Mouse (Mus musculus) retina, postnatal 7 days (tissue): ENCODE data around the gene Gm28035.

ENCODE experiments used
- DNase-seq: peaks from one replicate; pipeline ENCODE4 v3.0.0-alpha.2; 2012; ENCODE audit warnings: low read depth, low spot score

Gm28035 gene

DNA sequence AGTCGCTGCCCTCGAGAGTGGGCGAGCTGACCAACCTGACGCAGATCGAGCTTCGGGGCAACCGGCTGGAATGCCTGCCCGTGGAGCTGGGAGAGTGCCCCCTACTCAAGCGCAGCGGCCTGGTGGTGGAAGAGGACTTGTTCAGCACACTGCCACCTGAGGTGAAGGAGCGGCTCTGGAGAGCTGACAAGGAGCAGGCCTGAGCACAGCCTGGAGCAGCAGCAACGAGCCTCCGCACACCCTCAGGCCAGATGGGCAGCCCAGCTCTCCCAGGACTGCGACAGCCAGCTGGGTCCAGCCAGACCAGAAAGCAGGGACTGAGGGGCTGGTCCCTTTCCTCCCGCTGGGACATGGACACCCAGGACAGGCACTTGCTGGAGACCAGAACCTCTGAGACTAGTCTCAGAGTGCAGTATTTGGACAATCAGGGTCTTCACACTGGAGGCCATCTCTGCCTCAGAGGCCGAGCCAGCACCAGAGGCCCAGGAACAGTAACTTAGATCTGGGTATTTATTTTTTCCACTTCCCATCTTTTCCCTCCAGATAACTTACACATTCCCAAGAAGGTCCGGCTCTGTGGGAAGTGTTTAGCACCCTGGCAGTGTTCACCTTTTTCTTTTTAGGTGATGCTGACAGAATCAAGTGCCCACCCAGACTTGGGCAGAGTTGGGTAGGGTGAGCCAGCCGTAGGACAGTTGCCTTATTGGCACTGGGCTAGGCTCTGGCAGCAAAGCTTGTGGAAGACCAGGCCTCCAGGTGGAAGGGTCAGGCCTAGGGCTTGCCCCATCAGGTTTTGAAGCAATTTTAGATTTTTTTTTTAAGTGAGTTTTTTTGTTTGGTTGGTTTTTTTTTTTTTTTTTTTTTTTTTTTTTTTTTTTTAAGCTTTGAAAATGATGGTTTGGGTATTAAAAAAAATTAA lies 21.8 kb downstream of the Gm28035 start:
- no peak for DNase-seq

- no peak for DNase-seq
These were observed 22.6 kb downstream of the Gm28035 start for GRCm38 (mm10) chr2:30262840-30263441.

GRCm38 (mm10) chr2:30263811-30264210 lies 23.4 kb downstream of the Gm28035 start:
- DNase-seq = no peak

DNA sequence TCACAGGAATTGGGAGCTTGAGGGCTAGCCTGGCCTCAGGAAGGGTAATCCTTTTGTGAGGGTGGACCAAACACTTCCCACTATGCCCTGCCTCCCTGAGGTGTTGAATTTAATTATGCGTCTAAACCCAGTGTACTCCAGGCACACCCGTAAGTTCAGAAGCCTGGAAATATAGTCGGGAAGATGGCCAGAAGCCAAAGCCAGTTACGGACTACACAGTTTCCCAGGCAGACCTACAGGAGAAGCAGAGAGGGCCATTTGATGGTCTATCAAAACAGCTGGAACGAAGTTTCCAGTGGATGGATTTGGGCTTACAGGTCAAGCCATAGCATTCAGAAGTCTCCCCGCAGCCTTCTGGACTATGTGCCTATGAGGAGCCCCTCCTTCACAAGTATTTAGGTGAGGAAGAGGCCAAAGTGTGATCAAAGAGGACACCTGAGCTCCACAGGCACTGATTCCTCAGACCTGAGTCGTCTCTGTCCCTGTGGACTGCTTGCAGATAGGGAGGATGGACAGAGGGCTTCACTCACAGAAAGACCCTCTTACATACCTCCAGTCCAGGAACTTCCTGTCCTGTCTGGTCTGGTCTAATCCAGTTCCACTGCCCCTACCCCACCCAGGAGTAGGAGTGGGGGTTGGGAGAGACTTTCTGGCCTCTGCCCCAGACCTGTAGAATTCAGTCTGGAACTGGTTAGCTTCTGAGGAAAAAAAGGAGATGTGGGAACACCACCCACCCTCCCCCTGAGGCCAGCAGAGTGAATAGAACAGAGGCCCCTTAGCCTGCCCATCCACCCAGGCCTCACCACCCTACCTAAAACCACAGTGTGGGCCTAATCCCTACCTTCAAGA lies 24.5 kb downstream of the Gm28035 start:
- no peak for DNase-seq

DNA sequence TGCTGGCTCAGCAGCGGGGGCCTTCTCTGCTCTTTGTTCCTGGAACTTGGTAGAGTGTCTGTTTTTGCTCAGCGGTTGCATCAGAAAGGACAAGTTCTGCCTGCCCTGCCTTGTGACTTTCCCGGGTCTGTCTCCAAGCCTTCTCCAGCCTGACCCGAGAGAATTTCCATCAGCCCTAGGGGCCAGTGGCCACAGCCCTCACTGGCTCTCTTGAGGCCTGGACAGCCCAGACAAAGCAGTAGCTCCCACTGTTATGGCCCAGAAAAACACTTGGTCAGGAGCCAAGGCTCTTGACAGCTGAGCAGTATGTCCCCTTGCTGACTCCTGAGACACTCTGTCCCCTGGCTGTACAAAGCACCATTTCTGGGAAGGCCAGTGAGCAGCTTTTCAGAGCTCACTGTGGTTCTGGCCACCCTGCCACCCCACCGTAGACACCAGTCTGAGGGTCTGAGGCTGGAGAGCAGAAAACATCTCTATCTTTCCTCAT lies 25.4 kb downstream of the Gm28035 start, which contains the start of gene Phyhd1:
Gene Phyhd1, plus strand, starts transcription at position 437 of the 487 bp plus-strand sequence.
- no peak for DNase-seq

DNA sequence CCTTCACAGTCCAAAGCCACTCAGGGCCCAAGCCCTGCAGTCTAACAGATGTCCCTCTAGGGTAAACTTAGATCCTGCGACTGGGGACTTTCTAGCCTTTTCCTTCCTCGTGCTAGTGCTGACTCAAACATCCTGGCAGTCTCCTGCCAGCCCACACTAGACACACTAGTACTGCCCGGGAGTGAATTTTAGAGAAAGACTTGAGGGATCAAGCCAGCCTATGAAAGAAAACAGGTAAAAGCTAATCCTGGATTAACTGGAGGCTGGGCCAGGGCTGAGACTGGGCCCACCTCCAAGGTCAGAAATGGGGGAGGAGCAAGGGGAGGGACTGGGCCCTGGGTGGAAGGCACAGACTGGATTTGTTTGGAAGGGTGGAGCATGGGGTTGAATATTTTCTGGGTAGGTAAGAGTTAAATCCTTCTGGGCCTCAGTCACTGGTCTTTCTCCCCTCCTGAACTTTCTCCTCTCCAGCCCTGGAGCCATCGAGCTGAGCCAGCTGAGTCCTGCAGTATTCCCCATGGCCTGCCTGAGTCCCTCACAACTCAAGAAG lies 26.1 kb downstream of the Gm28035 start:
- DNase-seq = peak; percentile 69

DNA sequence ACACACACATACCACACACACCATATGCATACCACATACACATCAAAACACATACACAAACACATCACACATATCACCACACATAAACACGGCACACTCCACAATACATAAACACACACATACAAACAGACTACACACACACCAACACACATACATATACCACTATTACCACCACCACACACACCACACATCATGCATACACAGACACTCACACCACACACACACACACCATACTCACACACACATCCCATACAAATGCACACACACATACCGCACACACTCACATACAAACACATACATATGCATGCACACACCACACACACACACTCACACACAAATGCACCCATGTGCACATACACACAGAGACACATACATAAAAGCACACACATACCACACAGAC lies 27.1 kb downstream of the Gm28035 start:
- no peak for DNase-seq

- no peak for DNase-seq
These were observed 28.0 kb downstream of the Gm28035 start for GRCm38 (mm10) chr2:30268371-30268770.

- no peak for DNase-seq
These were observed 29.0 kb downstream of the Gm28035 start for GRCm38 (mm10) chr2:30269241-30269990.

GRCm38 (mm10) chr2:30270134-30270533 lies 29.8 kb downstream of the Gm28035 start:
- DNase-seq = no peak

- DNase-seq = no peak
These were observed 40.4 kb downstream of the Gm28035 start, which contains the start of gene Gm28038 for GRCm38 (mm10) chr2:30280743-30281142. Gene Gm28038 (plus strand): TSS chr2:30281043.

- no peak for DNase-seq
These were observed 41.3 kb downstream of the Gm28035 start for GRCm38 (mm10) chr2:30281651-30282050.

DNA sequence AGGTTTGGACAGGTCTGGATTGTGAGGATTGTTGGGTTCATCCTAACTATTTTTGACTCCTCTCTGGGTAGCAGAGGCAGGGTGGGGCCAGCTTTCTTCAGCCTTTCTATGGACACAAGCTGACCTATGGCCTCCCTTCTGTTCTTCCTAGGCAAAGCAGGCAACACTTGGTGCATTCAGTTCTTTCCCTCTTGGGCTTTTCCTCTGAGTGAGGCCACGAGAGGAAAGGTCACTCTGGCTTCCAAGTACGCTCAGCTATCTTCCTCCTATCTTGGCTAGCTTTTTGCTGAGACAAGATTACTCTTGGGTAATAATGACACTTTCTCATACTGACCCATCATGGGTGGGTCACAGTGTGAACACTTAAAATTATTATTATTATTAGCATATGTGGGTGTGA lies 42.8 kb downstream of the Gm28035 start:
- DNase-seq = no peak

GRCm38 (mm10) chr2:30285004-30285403 lies 44.6 kb downstream of the Gm28035 start:
- DNase-seq = no peak

- DNase-seq = no peak
These were observed 45.2 kb downstream of the Gm28035 start for GRCm38 (mm10) chr2:30285416-30286181.

GRCm38 (mm10) chr2:30286192-30287026 lies 46.0 kb downstream of the Gm28035 start, which contains the start of the genes Dolk and Nup188:
Gene Dolk (minus strand): TSS chr2:30286334.
Gene Nup188 (plus strand): TSS chr2:30286397.
- peak; percentile 93 for DNase-seq

- DNase-seq = no peak
These were observed 46.6 kb downstream of the Gm28035 start for GRCm38 (mm10) chr2:30287027-30287373.

GRCm38 (mm10) chr2:30299525-30299924 lies 59.2 kb downstream of the Gm28035 start:
- no peak for DNase-seq

DNA sequence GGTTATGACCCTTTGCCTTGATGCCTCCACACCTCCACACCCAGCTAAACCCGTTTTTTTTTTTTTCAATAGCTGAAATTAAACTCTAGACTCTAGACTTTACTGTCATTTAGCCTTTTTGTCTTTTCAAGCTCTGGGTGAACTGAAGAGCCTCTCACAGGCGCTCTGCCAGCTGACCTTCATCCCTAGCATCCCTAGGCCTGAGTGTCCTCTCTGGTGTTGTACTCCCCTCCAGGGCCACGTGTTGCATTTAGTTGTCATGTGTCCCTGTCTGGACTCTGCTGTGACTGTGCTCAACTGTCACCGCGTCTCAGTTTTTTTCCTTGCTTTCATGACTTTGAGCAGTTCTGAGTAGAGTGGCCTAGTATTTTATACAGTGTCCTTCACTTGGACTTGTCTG lies 59.6 kb downstream of the Gm28035 start:
- no peak for DNase-seq
